Mouse (Mus musculus) adipocyte (in vitro differentiated cells): ENCODE data around the gene Vpreb2.
"Not testable (repeated sequence)": the region's sequence is repeated elsewhere in the genome, so short reads cannot be mapped to it uniquely, and the experiment has no call there.

Experiments
- DNase-seq: peaks from one replicate; pipeline ENCODE4 v3.0.0-alpha.2; 2016; ENCODE audit warnings: low spot score

Vpreb2 gene

GRCm38 (mm10) chr16:17980128-17980527, at the start of gene Vpreb2:
Vpreb2 (plus strand) TSS chr16:17980428.
- no peak for DNase-seq

- DNase-seq, result no peak
These were observed 48.2 kb upstream of the Vpreb2 start for GRCm38 (mm10) chr16:17931906-17932460.

GRCm38 (mm10) chr16:17933594-17934444, 46.4 kb upstream of the Vpreb2 start:
- DNase-seq, result no peak

- DNase-seq, result peak; percentile 68
These were observed 45.8 kb upstream of the Vpreb2 start for GRCm38 (mm10) chr16:17934445-17934910.

- DNase-seq, result peak; percentile 80
These were observed 43.5 kb upstream of the Vpreb2 start for GRCm38 (mm10) chr16:17936776-17937175.

- no peak for DNase-seq
These were observed 42.0 kb upstream of the Vpreb2 start for GRCm38 (mm10) chr16:17938187-17938586.

- peak; percentile 85 for DNase-seq
These were observed 41.4 kb upstream of the Vpreb2 start for GRCm38 (mm10) chr16:17938821-17939220.

GRCm38 (mm10) chr16:17939255-17939751, 40.9 kb upstream of the Vpreb2 start:
- DNase-seq, result peak; percentile 84

- DNase-seq, result no peak
These were observed 36.8 kb upstream of the Vpreb2 start for GRCm38 (mm10) chr16:17943466-17943865.

- no peak for DNase-seq
These were observed 35.0 kb upstream of the Vpreb2 start for GRCm38 (mm10) chr16:17945081-17945831.

GRCm38 (mm10) chr16:17949421-17949877, 30.8 kb upstream of the Vpreb2 start:
- peak; percentile 49 for DNase-seq

- DNase-seq, result peak; percentile 66
These were observed 30.2 kb upstream of the Vpreb2 start for GRCm38 (mm10) chr16:17950068-17950467.

GRCm38 (mm10) chr16:17951618-17952017, 28.6 kb upstream of the Vpreb2 start:
- no peak for DNase-seq

GRCm38 (mm10) chr16:17956052-17956638, 24.1 kb upstream of the Vpreb2 start:
- DNase-seq, result not testable (repeated sequence)

GRCm38 (mm10) chr16:17962091-17962490, 18.1 kb upstream of the Vpreb2 start:
- DNase-seq, result no peak

GRCm38 (mm10) chr16:17971853-17972252, 8.4 kb upstream of the Vpreb2 start:
- DNase-seq, result no peak

GRCm38 (mm10) chr16:17977840-17978239, 2.4 kb upstream of the Vpreb2 start:
- DNase-seq, result not testable (repeated sequence)

GRCm38 (mm10) chr16:17983201-17983600, 3.0 kb downstream of the Vpreb2 start:
- DNase-seq, result no peak

- no peak for DNase-seq
These were observed 4.0 kb downstream of the Vpreb2 start for GRCm38 (mm10) chr16:17984231-17984630.

- peak; percentile 54 for DNase-seq
These were observed 4.8 kb downstream of the Vpreb2 start for GRCm38 (mm10) chr16:17985078-17985477.

GRCm38 (mm10) chr16:17986456-17987132, 6.4 kb downstream of the Vpreb2 start:
- peak; percentile 88 for DNase-seq
